Mouse (Mus musculus) G1E (cell line): ENCODE measurements around the gene Acvr2b.

Experiments used
- CTCF ChIP-seq: IDR thresholded peaks from 2 replicates; pipeline ENCODE4 v1.5.1; 2012; ENCODE audit warnings: low read depth, low read length, inconsistent platforms, mixed read lengths
- GATA1 ChIP-seq: IDR thresholded peaks from 2 replicates; pipeline ENCODE4 v1.6.1; 2012; ENCODE audit warnings: borderline replicate concordance, low read length, inconsistent platforms, mixed read lengths
- POLR2AphosphoS5 ChIP-seq: IDR thresholded peaks from 2 replicates; pipeline ENCODE4 v1.6.1; 2012; ENCODE audit warnings: low read depth, low read length, inconsistent platforms; ENCODE audit not compliant: insufficient replicate concordance

DNA sequence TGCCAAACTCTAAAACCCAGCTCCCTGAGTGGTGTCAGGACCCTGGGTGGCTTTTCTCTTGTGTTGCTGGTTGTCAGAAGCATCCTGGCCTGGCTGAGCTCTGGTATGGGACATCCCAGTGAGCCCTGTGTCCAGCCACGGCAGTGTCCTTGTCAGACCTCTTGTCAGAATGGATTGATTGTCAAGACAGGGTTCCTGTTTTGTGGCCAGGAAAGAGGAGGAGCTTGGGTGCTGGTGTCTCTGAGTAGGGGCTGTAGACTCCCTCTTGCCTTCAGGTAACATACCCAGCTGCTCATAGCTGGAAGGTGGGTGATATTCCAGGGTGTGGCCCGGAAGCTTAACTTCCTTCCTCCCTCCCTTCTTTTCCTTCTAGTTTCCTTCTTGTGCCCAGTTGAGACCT, 33.9 kb downstream of the Acvr2b start:
- TF ChIP-seq GATA1 (no peak), CTCF (no peak), POLR2AphosphoS5 (no peak)
